Mouse (Mus musculus): ENCODE measurements around the gene Dnase1l1.

DNA sequence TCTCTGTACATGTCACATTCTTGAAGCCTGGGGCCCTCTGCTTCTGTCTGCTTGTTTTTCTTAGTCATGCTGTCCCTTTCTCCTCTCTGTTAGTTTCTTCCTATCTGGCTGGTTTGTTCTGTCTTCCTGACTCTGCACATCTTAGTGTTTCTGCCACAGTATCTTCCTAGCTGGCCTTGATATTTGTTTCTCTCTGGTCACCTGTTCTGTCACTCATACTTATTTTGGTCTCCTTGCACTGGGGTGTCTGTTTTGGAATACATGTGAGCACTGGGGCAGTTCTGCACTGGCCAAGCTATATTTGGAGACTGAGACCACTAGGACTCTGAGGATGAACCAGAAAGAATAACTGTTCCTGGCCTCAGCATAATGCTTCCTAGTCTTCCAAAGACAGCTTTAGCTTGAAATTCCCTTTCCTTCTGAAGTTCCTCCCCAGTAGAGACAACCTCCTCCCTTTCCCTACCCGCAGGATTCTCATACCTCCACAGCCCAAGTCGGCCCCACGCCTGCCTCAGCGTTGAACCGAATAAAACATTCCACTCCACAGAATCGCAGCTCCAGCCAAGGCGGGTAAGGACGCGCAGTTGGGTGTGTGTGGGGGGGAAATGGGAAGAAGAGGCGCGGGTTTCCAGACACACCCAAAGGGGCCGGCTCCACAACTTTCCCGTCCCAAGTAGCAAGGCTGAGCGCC, 951 bp downstream of the Dnase1l1 start:
- TF ChIP-seq CTCF (IDR thresholded peaks at IDR 0.05; ENCODE audit: low read depth, low read length) (no peak), POLR2A (IDR thresholded peaks at IDR 0.05; ENCODE audit: extremely low read depth, insufficient read depth, low read length) (no peak)

Data from liver, adult 2 months (tissue).